Comparison of ENCODE assay signal across 12 mouse cellular contexts in the genomic region with DNA sequence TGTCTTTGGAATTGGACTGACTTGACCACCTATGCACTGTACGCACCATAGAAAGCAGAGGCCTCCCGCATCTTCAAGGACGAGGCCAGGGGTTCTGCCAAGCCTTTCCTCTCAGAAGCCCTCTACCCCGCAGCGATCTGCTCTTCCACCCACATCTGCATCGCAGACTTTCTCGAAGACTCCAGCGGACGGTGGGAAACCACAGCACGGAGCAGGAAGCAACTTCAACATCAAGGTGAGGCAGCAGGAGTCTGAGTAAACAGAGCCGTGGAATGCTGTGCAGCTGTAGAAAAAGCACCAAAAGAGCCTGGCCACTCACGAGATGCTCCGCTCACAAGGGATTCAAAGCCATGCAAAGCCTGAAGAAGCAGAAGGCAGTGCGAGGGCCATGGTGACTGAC.
"Had no signal": no experiment of that assay in that cellular context is flagged by ENCODE, and none has a peak within 500 bp of the region (broad histone marks: within the 10 kb centered on the region; RNA-seq: fewer than 3 reads in every experiment).

No protein-coding gene starts in this region.

- H3K4me1 ChIP-seq: midbrain, embryonic 10.5 days had no signal

- H3K4me3 ChIP-seq: limb, embryonic 13.5 days; midbrain, embryonic 10.5 days; myocyte; neural tube, embryonic 12.5 days had no signal

- DNase-seq: kidney, adult 8-10 months; kidney, postnatal 36 days; layer of hippocampus, adult 9-11 months; lung, adult 18-20 months; lung, postnatal 36 days; midbrain, embryonic 14.5 days; right cerebral cortex, postnatal 4 days; spleen, adult 18-20 months had no signal
